Mouse (Mus musculus) layer of hippocampus, adult 8-10 months (tissue): ENCODE data around the gene Mxra7. TPM values are rescaled to one million over a fixed set of nuclear protein-coding genes. Genes with fewer than 3 reads are reported as not detected.

Source experiments
- DNase-seq, 2 experiments: peaks; one replicate each; pipeline ENCODE4 v3.0.0; 2022; ENCODE audit warnings: low spot score in 2 of 2
- total RNA-seq, 4 experiments: library from RNA; stranded (reverse); gene quantifications; 2 replicates each; pipeline ENCODE4 v1.2.4; 2022

Gene Mxra7
- total RNA-seq, 4 experiments from 2014 or later: 18.6 to 22.1 (median 20.0) TPM

GRCm38 (mm10) chr11:116784221-116784620 is 43.6 kb downstream of the Mxra7 start:
- no peak for DNase-seq

- no peak for DNase-seq
Measured at GRCm38 (mm10) chr11:116782737-116783145, 45.1 kb downstream of the Mxra7 start.

GRCm38 (mm10) chr11:116775407-116775806 is 52.4 kb downstream of the Mxra7 start, which contains the start of gene St6galnac1:
Gene St6galnac1, minus strand, starts transcription at chr11:116775507.
- no peak for DNase-seq

GRCm38 (mm10) chr11:116773205-116773604 is 54.6 kb downstream of the Mxra7 start:
- DNase-seq: no peak

GRCm38 (mm10) chr11:116769873-116770272 is 58.0 kb downstream of the Mxra7 start:
- no peak for DNase-seq

- DNase-seq: no peak
Measured at GRCm38 (mm10) chr11:116764946-116765345, 62.9 kb downstream of the Mxra7 start.

- no peak for DNase-seq
Measured at GRCm38 (mm10) chr11:116764346-116764745, 63.5 kb downstream of the Mxra7 start.

GRCm38 (mm10) chr11:116755191-116755590 is 72.7 kb downstream of the Mxra7 start:
- no peak for DNase-seq

- no peak for DNase-seq
Measured at GRCm38 (mm10) chr11:116753674-116754470, 74.0 kb downstream of the Mxra7 start.

Other genes with a start within 250 kb of the Mxra7 start
- gene Ube2o, start 246.6 kb downstream of the Mxra7 start, total RNA-seq: 100 to 1,000 TPM in 1 of 4 experiments, 10 to 100 TPM in 3; 96.8 to 110 (median 98.8) TPM
- gene Aanat, start 241.6 kb downstream of the Mxra7 start, total RNA-seq: 1 to 10 TPM in 3 of 4 experiments, under 1 TPM in 1; 0.57 to 3.9 (median 1.4) TPM
- 1 to 10 TPM; 1.1 to 2.5 (median 1.8) TPM for gene Rhbdf2, start 201.0 kb downstream of the Mxra7 start, total RNA-seq
- gene Prcd, start 174.5 kb downstream of the Mxra7 start, total RNA-seq: 1 to 10 TPM; 4.8 to 8.5 (median 5.8) TPM
- gene Cygb, start 173.7 kb downstream of the Mxra7 start, total RNA-seq: 10 to 100 TPM; 57.2 to 76.1 (median 63.0) TPM
- not detected for gene St6galnac1, start 52.5 kb downstream of the Mxra7 start, total RNA-seq
- 10 to 100 TPM; 23.0 to 33.2 (median 28.8) TPM for gene Mettl23, start 15.2 kb upstream of the Mxra7 start, total RNA-seq
- gene Jmjd6, start 15.4 kb upstream of the Mxra7 start, total RNA-seq: 10 to 100 TPM; 29.1 to 36.5 (median 32.4) TPM
- 10 to 100 TPM; 47.2 to 58.6 (median 51.2) TPM for gene Mfsd11, start 24.4 kb upstream of the Mxra7 start, total RNA-seq
- 100 to 1,000 TPM; 177 to 189 (median 181) TPM for gene Srsf2, start 25.0 kb upstream of the Mxra7 start, total RNA-seq
- gene Mgat5b, start 90.8 kb upstream of the Mxra7 start, total RNA-seq: 10 to 100 TPM; 37.8 to 47.5 (median 42.6) TPM